Mouse (Mus musculus) bone marrow, adult 2 months (tissue): Measurements from ENCODE around the gene Tmbim4. TPM values are rescaled to one million over a fixed set of nuclear protein-coding genes. Genes with fewer than 3 reads are reported as not detected.

Experiments used
- H3K27ac ChIP-seq: fragments of 200-500 bp; 2 replicates; pipeline ENCODE4 v1.5.1; 2012; ENCODE audit warnings: low read depth, mild to moderate bottlenecking, control low read depth, inconsistent platforms, low read length; ENCODE audit not compliant: control insufficient read depth, poor library complexity, insufficient read depth
- H3K4me1 ChIP-seq: fragments of 200-500 bp; 2 replicates; pipeline ENCODE4 v1.6.1; 2011; ENCODE audit warnings: low read length; ENCODE audit not compliant: control insufficient read depth, insufficient read depth
- H3K4me3 ChIP-seq: fragments of 200-500 bp; replicated peaks from 2 replicates; pipeline ENCODE3; 2011; ENCODE audit warnings: mild to moderate bottlenecking, low read depth, low read length, control low read depth; ENCODE audit not compliant: control insufficient read depth
- CTCF ChIP-seq: fragments of 200-500 bp; IDR thresholded peaks from 2 replicates; pipeline ENCODE4 v1.5.1; 2011; ENCODE audit warnings: low read length, control low read depth; ENCODE audit not compliant: control insufficient read depth, insufficient read depth
- POLR2A ChIP-seq: fragments of 200-500 bp; IDR thresholded peaks from 2 replicates; pipeline ENCODE4 v1.6.1; 2011; ENCODE audit warnings: low read depth, mild to moderate bottlenecking, control low read depth, low read length, borderline replicate concordance; ENCODE audit not compliant: control insufficient read depth
- WGBS: fragments of 180-500 bp; shearing (Covaris S2); methylation state at CpG from one replicate; pipeline ENCODE4 v1.1.7; 2018; 5-methylcytosine and 5-hydroxymethylcytosine counted together
- polyA plus RNA-seq: library from polyadenylated mRNA; stranded (reverse); fragments of >200 nt; gene quantifications from 2 replicates; pipeline ENCODE4 v1.2.4, GENCODE M21; 2011; ENCODE audit warnings: low replicate concordance; ENCODE audit not compliant: missing spikeins, insufficient read depth, insufficient read length

Tmbim4 gene
- polyA plus RNA-seq, 1 experiment, result 64.9 TPM

- 88% methylated on average over 17 of the region's 17 CpGs for WGBS
- Histone ChIP-seq H3K27ac (no peak overlapping the region), H3K4me3 (no peak overlapping the region), H3K4me1 (peaks cover 2% of the 10 kb centered on the region; the same call in 1 of the 2 replicates)
- no peak for TF ChIP-seq CTCF
- TF ChIP-seq POLR2A, result no peak
Observed at GRCm38 (mm10) chr10:120165793-120166503, 35.4 kb upstream of the Tmbim4 start.

GRCm38 (mm10) chr10:120168070-120168469 lies 33.3 kb upstream of the Tmbim4 start:
- H3K4me1 ChIP-seq, result peaks cover 1% of the 10 kb centered on the region; the same call in 1 of the 2 replicates
- 50% methylated on average over 1 of the region's 1 CpGs for WGBS
- no peak overlapping the region for H3K4me3 ChIP-seq
- TF ChIP-seq CTCF, result no peak
- TF ChIP-seq POLR2A, result no peak
- no peak overlapping the region for H3K27ac ChIP-seq

GRCm38 (mm10) chr10:120169064-120169463 lies 32.3 kb upstream of the Tmbim4 start:
- 23% methylated on average over 10 of the region's 10 CpGs for WGBS
- no peaks in the 10 kb centered on the region; the same call in 1 of the 2 replicates for H3K4me1 ChIP-seq
- TF ChIP-seq POLR2A, result no peak
- no peak for TF ChIP-seq CTCF
- no peak overlapping the region for H3K4me3 ChIP-seq
- H3K27ac ChIP-seq, result no peak overlapping the region

GRCm38 (mm10) chr10:120169841-120170240 lies 31.5 kb upstream of the Tmbim4 start:
- WGBS, result 85% methylated on average over 5 of the region's 5 CpGs
- no peak overlapping the region for H3K4me3 ChIP-seq
- no peaks in the 10 kb centered on the region; the same call in 1 of the 2 replicates for H3K4me1 ChIP-seq
- no peak for TF ChIP-seq CTCF
- no peak for TF ChIP-seq POLR2A
- no peak overlapping the region for H3K27ac ChIP-seq

- 81% methylated on average over 4 of the region's 4 CpGs for WGBS
- TF ChIP-seq POLR2A, result no peak
- TF ChIP-seq CTCF, result no peak
Observed at GRCm38 (mm10) chr10:120170277-120170676, 31.1 kb upstream of the Tmbim4 start.

GRCm38 (mm10) chr10:120171340-120171739 lies 30.1 kb upstream of the Tmbim4 start:
- 89% methylated on average over 5 of the region's 5 CpGs for WGBS
- TF ChIP-seq CTCF, result no peak
- no peak for TF ChIP-seq POLR2A
- Histone ChIP-seq H3K4me3 (no peak overlapping the region), H3K4me1 (no peaks in the 10 kb centered on the region; the same call in 1 of the 2 replicates), H3K27ac (no peak overlapping the region)

More at GRCm38 (mm10) chr10:120170277-120170676, 31.1 kb upstream of the Tmbim4 start:
- Histone ChIP-seq H3K4me3 (no peak overlapping the region), H3K4me1 (no peaks in the 10 kb centered on the region; the same call in 1 of the 2 replicates), H3K27ac (no peak overlapping the region)

- H3K27ac ChIP-seq, result no peak overlapping the region
- no peaks in the 10 kb centered on the region for H3K4me1 ChIP-seq
- WGBS, result 90% methylated on average over 15 of the region's 15 CpGs
- H3K4me3 ChIP-seq, result no peak overlapping the region
- TF ChIP-seq POLR2A, result no peak
- no peak for TF ChIP-seq CTCF
Observed at GRCm38 (mm10) chr10:120174192-120174705, 27.1 kb upstream of the Tmbim4 start.

- Histone ChIP-seq H3K4me1 (no peaks in the 10 kb centered on the region; the same call in 1 of the 2 replicates), H3K4me3 (no peak overlapping the region), H3K27ac (no peak overlapping the region)
- WGBS, result 74% methylated on average over 1 of the region's 1 CpGs
- TF ChIP-seq POLR2A (no peak), CTCF (no peak)
Observed at GRCm38 (mm10) chr10:120182887-120183286, 18.5 kb upstream of the Tmbim4 start.
